Mouse (Mus musculus) 3134 (cell line): ENCODE measurements around the gene Olfr543.
A peak's percentile ranks its signal among the peaks of the same experiment; 100 is the strongest.

Source experiments
- DNase-seq: peaks from one replicate; pipeline ENCODE4 v3.0.0-alpha.2; 2011; ENCODE audit warnings: low spot score; ENCODE audit not compliant: insufficient read length; ENCODE audit errors: extremely low read depth

The Olfr543 gene

DNA sequence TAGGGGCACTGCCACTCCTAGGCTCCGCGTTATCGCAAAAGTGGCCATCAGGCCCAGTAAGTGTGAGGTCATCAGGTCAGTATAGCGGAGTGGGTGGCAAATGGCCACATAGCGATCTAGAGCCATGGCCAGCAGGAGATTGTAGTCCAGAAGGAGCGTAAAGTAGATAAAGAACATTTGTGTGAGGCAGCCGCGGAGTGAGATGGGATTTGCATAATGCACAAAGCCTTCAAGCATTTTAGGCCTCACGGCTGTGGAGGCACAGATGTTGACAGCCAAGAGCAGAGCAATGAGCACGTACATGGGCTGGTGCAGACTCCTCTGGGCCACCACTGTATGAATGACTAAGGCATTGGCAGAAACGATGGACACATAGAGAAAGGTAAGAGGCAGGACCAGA is 4.1 kb downstream of the Olfr543 start:
- no peak for DNase-seq

DNA sequence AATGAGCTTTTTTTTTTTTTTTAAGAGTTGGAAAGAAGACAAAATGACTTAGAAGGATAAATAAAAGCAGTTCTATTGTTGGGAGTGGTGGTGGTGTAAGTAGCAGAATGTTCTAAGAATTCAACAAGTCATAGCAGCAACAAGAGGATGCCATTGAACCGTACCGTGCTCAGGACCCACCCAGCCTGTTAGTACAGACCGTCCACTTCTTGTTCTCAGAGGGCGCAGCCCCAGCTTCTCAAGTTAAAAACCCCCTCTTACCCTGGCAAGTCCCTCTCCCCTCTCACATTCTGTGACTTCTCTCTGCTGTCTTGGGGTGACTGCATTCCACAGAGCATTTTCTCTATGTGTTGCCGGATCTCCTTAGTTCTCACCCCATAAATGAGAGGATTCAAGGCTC is 4.9 kb downstream of the Olfr543 start:
- DNase-seq, result no peak

DNA sequence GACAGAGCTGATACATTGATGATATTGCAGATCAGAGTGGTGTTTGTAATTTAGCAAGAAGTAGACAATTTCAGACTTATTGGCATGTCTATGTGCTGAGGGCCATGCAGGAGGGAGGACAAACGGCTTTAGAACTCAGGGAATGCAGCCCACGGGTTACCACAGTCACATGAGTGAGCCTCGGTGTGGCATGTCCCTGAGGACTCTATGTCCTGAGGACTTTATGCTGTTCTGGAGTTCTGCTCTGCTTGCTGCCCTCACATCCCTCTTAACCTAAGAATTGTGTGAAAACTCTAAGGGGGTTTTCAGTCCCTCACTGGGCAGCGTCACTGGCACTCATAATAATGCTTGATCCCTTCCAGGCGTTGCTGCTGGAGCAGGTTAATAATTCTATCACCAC is 8.8 kb downstream of the Olfr543 start:
- no peak for DNase-seq

DNA sequence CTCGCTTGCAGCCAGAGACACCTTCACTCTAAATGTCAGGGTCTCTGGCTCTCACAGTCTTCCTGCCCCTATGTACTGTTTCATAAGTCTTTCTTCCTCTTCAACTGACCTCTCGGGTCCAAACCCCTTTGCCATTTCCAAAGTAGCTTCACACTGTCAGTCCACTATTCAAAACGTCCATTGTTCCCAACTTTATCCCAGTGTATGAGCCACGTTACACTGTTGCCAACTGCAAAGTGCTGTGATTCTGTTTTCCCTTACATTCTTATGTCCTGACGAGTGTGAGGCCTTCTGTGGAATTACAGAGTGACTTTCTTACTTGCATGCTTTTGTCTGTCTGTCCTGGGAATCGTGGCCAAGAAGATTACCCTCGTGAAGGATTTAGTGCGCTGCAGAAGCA is 13.9 kb downstream of the Olfr543 start:
- no peak for DNase-seq

DNA sequence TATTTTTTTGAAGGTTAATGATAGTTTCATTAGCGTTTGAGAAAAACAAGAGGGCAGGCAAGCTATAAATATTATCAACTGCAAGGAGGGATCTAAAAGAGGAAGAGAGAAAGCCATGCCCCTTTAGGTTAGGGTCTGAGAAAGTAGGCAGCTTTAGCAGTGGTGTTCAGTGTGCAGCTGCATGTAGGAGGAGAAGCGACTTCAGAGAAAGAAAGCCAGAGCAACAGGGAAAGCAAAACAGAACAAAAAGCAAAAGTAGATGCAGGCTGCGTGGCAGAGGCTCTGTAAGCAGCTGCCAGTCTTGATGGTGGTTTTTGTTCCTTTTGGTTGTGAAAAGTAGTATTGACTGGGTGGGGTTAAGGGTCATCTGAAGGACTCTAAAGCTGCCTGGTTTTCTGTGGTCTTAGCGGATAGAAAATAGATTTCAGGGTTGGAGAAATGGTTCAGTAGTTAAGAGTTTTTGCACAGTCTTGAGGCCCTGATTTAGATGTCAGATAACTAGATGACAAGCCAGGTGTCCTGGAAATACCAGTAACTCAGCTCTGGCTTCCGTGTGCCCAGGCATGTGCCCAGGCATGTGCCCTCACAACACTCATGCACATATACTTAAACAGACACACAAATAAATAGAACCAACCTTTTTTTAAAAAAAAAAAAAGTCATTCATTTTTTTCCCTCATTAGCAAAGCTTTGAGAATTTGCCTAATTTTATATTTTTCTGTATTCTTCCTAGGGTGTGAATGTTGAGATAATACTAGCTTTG is 22.7 kb downstream of the Olfr543 start:
- DNase-seq, result no peak

DNA sequence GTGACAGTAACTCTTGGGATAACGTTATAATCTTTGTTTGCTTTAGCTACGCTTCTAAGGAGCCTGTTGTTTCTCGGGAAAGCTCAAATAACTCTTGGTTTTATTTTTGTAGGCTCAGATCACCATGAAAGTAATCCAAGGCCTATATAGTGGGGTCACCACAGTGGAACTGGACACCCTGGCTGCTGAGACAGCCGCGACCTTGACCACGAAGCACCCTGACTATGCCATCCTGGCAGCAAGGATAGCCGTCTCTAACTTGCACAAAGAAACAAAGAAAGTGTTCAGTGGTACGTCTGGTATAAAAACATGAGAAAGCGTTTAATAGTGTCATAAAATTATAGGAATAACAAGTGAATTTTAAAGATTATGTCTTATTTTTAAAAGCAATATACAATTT is 35.0 kb downstream of the Olfr543 start:
- no peak for DNase-seq

DNA sequence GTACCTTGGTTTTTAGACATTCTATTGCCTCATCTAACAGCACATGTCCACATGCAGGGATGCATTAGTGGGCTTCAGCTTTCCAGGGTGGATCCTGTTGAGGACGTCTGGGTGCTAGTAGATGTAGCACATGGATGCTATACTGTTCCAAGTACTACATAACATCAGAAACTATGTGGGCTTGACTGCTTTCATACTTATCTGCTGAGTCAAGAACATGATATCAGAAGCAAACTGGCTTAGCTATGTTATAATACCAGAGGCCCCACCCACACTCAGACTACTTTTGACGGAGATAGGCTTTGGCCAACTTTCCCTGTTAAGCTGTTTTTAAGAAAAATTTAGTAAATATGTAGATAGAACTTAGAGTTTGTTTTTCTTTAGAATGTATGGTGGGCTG is 37.2 kb downstream of the Olfr543 start:
- DNase-seq, result no peak

DNA sequence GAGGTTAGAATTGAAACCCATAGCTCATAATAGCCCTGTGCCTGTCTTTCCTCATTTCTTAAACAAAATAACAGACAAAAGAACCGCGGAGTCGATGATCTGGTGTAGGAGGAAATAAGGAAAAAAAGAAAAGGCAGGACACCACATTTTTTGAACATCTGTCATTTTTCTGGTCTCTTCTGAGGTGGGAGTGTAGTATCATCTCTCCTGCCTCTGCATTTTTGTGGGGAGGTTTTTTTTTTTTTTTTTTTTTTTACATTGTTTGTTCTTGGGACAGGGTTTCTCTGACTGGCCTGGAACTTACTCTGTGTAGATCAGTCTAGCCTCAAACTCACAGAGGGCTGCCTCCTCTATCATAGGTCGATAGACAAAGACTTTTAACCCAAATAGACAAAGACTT is 39.0 kb downstream of the Olfr543 start:
- DNase-seq, result no peak

DNA sequence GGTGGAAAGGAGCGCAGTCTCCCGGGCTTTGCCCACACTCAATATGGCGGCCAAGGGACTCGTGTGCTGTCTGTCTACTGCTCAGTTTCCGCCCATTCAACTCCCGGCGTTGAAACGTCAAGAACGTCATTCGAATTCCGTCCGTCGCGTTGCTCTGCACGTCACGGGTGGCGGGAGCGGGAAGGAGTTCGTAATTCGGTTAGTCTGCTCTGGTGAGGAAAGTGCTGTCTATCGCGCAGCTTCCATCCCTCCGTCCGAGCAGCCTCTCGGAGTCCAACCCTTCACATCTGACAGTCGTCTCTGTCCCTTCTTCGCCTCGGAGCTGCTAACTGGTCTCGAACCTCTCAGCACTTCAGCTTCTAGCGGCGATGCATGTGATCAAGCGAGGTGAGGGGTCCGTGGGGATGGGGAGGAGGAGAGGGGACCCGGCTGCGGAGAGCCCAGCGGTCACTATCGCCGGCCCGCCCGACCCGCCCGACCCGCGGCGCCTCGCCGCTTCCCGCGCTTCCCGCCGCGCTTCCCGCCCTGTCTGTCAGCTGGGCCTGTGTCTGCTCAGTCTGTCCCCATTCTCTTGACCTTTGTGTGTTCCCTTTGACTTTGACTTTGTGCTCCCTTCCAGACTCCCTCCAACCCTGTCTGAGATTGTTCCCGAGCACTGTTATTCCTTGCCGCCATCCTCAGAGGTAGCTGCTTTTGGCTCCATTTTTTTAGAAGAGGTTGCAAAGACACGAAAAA is 39.7 kb downstream of the Olfr543 start, which contains the start of gene Rrm1:
Gene Rrm1, plus strand, starts transcription at position 39 of the 735 bp plus-strand sequence.
- DNase-seq, result peak; percentile 92

DNA sequence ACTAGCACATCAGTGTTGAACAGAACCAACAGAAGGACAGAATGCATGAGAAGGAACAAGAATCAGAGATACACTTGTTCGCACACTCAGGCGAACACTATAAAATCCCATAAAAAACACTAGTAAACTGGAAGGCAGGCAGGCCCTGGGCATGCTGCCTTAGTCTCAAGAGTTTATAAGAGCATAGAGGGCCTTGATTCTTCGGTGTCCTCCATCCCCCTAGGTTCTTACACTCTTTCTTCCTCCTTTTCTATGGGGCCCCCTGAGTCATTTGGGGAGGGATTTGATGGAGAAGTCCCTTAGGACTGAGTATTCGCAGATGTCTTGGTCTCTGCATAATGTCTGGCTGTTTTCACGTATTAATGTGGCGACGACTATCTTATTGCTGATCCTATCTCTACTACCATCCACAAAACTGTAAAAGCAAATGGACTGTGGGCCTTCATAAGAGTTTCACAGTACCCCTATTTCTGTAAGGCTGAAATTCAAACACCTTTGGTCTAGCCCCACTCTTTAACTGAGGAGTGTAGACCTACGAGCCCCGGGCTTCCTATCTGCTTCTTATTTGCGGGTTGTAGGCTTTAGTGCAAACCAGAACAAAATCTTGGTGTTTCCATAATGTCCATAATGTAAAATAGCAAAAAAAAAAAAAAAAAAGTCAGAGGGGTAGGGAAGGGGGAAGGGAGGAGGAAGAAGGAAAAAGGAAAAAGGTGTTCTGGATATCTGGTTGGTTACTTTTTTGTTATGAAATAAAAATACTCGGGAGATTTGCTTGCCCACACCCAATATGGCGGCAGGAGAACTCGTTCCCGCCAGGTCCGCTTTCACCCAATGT is 40.4 kb downstream of the Olfr543 start:
- no peak for DNase-seq

DNA sequence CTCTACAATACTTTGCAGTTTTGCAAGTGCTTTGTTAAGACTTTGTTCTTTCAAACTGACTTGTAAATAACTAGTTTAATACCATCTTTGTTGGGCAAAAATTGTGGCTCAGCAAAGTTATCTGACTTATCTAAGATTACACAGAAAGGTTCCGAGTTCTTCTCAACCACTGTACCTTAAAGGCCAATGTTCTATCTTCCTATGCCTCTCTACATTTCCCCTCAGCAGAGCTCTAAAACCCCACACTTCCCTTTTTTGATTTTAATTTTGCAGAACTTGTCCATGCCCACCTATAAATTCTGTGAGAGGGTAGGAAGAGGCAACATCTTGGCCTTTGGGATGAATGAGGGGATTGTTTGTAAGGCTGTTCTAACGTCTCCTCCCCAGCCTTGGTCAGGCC is 47.1 kb downstream of the Olfr543 start:
- no peak for DNase-seq
